Mouse (Mus musculus): ENCODE measurements around the gene Mylk. TPM values are rescaled to one million over a fixed set of nuclear protein-coding genes. Genes with fewer than 3 reads are reported as not detected.

Mylk gene
- polyA plus RNA-seq, 1 experiment: 306 TPM

- WGBS: 80% methylated on average over 1 of the region's 1 CpGs
- no peak for DNase-seq (ENCODE audit: low read depth, low spot score)
Observed at GRCm38 (mm10) chr16:34834477-34834876, 89.5 kb downstream of the Mylk start.

GRCm38 (mm10) chr16:34839004-34839703 is 94.1 kb downstream of the Mylk start:
- WGBS: 73% methylated on average over 7 of the region's 7 CpGs
- no peak for DNase-seq (ENCODE audit: low read depth, low spot score)

GRCm38 (mm10) chr16:34839704-34840331 is 94.8 kb downstream of the Mylk start:
- no peak for DNase-seq (ENCODE audit: low read depth, low spot score)
- 84% methylated on average over 7 of the region's 7 CpGs for WGBS

- no peak for DNase-seq (ENCODE audit: low read depth, low spot score)
- 97% methylated on average over 6 of the region's 6 CpGs for WGBS
Observed at GRCm38 (mm10) chr16:34844783-34845182, 99.8 kb downstream of the Mylk start.

- no peak for DNase-seq (ENCODE audit: low read depth, low spot score)
- 34% methylated on average over 3 of the region's 3 CpGs for WGBS
Observed at GRCm38 (mm10) chr16:34847638-34848037, 102.6 kb downstream of the Mylk start.

- DNase-seq (ENCODE audit: low read depth, low spot score): no peak
- WGBS: 80% methylated on average over 7 of the region's 7 CpGs
Observed at GRCm38 (mm10) chr16:34854066-34854465, 109.1 kb downstream of the Mylk start.

- no peak for DNase-seq (ENCODE audit: low read depth, low spot score)
- WGBS: 78% methylated on average over 6 of the region's 6 CpGs
Observed at GRCm38 (mm10) chr16:34855136-34855535, 110.1 kb downstream of the Mylk start.

- DNase-seq (ENCODE audit: low read depth, low spot score): no peak
- WGBS: 52% methylated on average over 2 of the region's 2 CpGs
Observed at GRCm38 (mm10) chr16:34855751-34856150, 110.7 kb downstream of the Mylk start.

- WGBS: 43% methylated on average over 5 of the region's 5 CpGs
- no peak for DNase-seq (ENCODE audit: low read depth, low spot score)
Observed at GRCm38 (mm10) chr16:34857631-34858030, 112.6 kb downstream of the Mylk start.

- 84% methylated on average over 3 of the region's 3 CpGs for WGBS
Observed at GRCm38 (mm10) chr16:34860761-34861160, 115.8 kb downstream of the Mylk start.

GRCm38 (mm10) chr16:34861744-34862365 is 116.8 kb downstream of the Mylk start:
- WGBS: 44% methylated on average over 10 of the region's 10 CpGs
- DNase-seq (ENCODE audit: low read depth, low spot score): peak; percentile 45

More at GRCm38 (mm10) chr16:34860761-34861160, 115.8 kb downstream of the Mylk start:
- DNase-seq (ENCODE audit: low read depth, low spot score): no peak

- WGBS: 76% methylated on average over 4 of the region's 4 CpGs
- no peak for DNase-seq (ENCODE audit: low read depth, low spot score)
Observed at GRCm38 (mm10) chr16:34865373-34865772, 120.4 kb downstream of the Mylk start.

GRCm38 (mm10) chr16:34867217-34867616 is 122.2 kb downstream of the Mylk start:
- no peak for DNase-seq (ENCODE audit: low read depth, low spot score)
- 97% methylated on average over 2 of the region's 2 CpGs for WGBS

- DNase-seq (ENCODE audit: low read depth, low spot score): no peak
- 64% methylated on average over 18 of the region's 18 CpGs for WGBS
Observed at GRCm38 (mm10) chr16:34880031-34880778, 135.2 kb downstream of the Mylk start.

- no peak for DNase-seq (ENCODE audit: low read depth, low spot score)
- 45% methylated on average over 4 of the region's 4 CpGs for WGBS
Observed at GRCm38 (mm10) chr16:34880815-34881214, 135.8 kb downstream of the Mylk start.

GRCm38 (mm10) chr16:34887037-34887436 is 142.0 kb downstream of the Mylk start:
- DNase-seq (ENCODE audit: low read depth, low spot score): no peak
- WGBS: 79% methylated on average over 1 of the region's 1 CpGs

- 79% methylated on average over 3 of the region's 3 CpGs for WGBS
- DNase-seq (ENCODE audit: low read depth, low spot score): no peak
Observed at GRCm38 (mm10) chr16:34894016-34894415, 149.0 kb downstream of the Mylk start.

GRCm38 (mm10) chr16:34895916-34896315 is 150.9 kb downstream of the Mylk start:
- no peak for DNase-seq (ENCODE audit: low read depth, low spot score)
- WGBS: 72% methylated on average over 10 of the region's 10 CpGs

- WGBS: 41% methylated on average over 3 of the region's 3 CpGs
- no peak for DNase-seq (ENCODE audit: low read depth, low spot score)
Observed at GRCm38 (mm10) chr16:34896996-34897395, 152.0 kb downstream of the Mylk start.
